Mouse (Mus musculus) heart, postnatal 14 days (tissue): ENCODE measurements at regions not wholly inside any gene's neighbourhood (a gene's known extent, or its start where the extent isn't known, plus 50 kb on each side); places are given as distances from the start of the nearest gene placed in this dataset.

ENCODE experiments used
- DNase-seq, 2 experiments: peaks; one replicate each; pipeline ENCODE4 v3.0.0; 2021 to 2022
- intact Hi-C: fragments of 180-260 bp; cut with DNase I; formaldehyde crosslinking; loops from one replicate; pipeline ENCODE4 v1.15.1; 2025

DNA sequence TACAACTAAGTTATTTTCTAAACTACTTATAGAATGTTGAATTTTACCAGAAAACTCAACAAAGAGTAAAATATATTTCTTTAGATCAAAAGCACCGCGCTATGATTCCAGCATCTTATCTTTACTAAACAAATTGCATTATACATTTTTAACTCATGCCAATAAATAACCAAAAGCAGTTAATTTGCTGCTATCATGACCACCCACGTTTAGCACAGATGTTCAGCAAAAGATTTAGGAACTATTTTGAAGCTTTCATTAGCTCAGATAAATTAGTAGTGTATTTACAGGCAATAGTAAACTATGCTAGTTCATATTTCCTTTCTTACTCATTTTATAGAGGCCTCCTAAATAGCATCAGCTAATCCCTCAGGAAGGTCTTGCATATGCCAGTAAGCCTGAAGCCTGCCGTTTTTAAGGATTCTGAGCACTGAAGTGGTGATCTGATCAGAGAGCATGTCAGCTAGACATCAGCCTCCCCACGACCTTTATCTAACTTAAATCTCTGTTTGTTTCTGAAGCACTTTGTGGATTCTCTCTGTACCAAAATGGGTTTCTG lies 176.3 kb upstream of the Itga4 start:
- intact Hi-C loops: no loop called here
- no peak for DNase-seq

- intact Hi-C loops: loop anchor here (10.0 kb wide), 1 partner anchor 173 kb away; the partner anchor contains the start of gene Itga4
- DNase-seq: no peak
Measured at GRCm38 (mm10) chr2:79081769-79082168, 173.5 kb upstream of the Itga4 start.

- no peak for DNase-seq
- intact Hi-C loops: loop anchor here (10.0 kb wide), 1 partner anchor 169 kb away; the partner anchor contains the start of gene Itga4
Measured at GRCm38 (mm10) chr2:79086280-79086679, 168.9 kb upstream of the Itga4 start.

DNA sequence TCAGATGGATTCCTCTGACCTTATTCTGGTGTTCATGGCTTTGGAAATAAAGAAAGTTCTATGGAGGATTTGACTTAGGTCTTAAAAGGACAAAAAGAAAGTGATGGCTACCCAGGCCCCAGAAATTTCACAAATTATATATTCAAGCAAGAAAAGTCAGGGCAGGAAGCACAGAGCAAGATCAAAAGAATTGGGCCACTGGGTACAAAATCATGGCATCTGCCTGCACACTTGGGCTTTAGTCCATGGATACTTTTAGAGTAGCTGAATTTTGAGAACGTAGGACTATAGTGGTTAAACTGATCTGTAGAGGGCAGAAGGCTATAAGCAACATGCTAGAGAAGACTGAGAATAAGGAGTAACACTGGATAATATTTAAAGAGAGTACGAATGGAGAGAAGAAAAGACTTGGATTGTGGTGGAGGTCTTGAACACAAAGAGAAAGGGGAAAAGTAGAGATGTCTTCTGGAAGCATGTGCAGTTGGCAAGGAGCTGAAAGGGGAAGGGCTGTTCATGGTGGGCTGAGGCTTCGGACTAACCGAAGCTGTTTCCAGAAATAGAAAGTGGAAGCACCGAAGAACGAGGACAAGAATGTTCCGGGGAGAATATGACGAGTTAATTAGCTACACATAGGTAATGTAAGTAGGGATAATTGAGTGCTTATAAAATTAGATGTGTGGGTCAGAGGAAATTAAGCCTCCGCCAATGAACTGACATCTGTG lies 168.2 kb upstream of the Itga4 start:
- intact Hi-C loops: loop anchor here (10.0 kb wide), 1 partner anchor 168 kb away; the partner anchor contains the start of gene Itga4
- peak in 1 of 2 experiments; percentile 7 for DNase-seq

- DNase-seq: peak in 1 of 2 experiments; percentile 3
- intact Hi-C loops: loop anchor here (10.0 kb wide), 1 partner anchor 167 kb away; the partner anchor contains the start of gene Itga4
Measured at GRCm38 (mm10) chr2:79087600-79088205, 167.5 kb upstream of the Itga4 start.

- DNase-seq: no peak
- intact Hi-C loops: no loop called here
Measured at GRCm38 (mm10) chr2:79090273-79090672, 165.0 kb upstream of the Itga4 start.

DNA sequence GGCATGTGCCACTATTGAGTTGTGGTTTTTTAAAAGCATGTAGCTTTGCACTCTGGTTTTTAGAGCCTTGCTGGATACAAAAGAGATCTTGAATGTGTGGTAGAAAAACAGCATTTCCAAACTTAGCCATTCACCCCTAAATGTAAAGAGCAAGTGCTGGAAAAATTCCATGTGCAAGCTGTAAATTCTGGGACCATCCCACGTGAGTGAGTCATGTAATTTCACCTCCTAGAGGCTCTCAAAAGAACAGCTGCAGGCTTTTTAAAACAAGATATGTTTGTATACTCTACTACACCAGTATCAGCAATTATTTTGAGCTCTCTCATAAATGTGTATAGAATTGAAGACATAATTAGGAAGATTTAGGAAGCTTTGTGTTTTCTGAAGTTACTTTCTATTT lies 160.9 kb upstream of the Itga4 start:
- intact Hi-C loops: no loop called here
- DNase-seq: no peak

- no peak for DNase-seq
- intact Hi-C loops: no loop called here
Measured at GRCm38 (mm10) chr2:79096532-79097251, 158.5 kb upstream of the Itga4 start.

GRCm38 (mm10) chr2:79099601-79100000 lies 155.6 kb upstream of the Itga4 start:
- intact Hi-C loops: no loop called here
- no peak for DNase-seq

DNA sequence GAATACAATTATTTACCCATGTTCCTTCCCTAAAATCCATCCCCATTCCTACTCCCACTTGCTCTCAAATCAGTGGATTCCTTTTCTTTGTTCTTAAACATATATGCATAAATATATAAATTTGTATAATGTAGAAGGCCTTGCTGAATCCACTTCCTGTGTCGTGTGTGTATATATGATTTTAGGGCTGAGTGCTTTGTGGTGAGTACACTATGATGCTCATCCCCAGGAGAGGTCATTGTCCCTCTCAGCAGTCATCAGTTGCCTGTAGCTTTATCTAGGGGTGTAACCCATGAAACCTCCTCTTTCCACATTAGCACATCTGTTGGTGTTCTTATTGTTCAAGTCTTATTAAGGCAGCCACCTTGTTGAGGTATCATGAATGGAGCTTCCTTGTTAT lies 143.6 kb upstream of the Itga4 start:
- intact Hi-C loops: no loop called here
- DNase-seq: no peak

- no peak for DNase-seq
- intact Hi-C loops: no loop called here
Measured at GRCm38 (mm10) chr2:79112076-79112475, 143.2 kb upstream of the Itga4 start.

DNA sequence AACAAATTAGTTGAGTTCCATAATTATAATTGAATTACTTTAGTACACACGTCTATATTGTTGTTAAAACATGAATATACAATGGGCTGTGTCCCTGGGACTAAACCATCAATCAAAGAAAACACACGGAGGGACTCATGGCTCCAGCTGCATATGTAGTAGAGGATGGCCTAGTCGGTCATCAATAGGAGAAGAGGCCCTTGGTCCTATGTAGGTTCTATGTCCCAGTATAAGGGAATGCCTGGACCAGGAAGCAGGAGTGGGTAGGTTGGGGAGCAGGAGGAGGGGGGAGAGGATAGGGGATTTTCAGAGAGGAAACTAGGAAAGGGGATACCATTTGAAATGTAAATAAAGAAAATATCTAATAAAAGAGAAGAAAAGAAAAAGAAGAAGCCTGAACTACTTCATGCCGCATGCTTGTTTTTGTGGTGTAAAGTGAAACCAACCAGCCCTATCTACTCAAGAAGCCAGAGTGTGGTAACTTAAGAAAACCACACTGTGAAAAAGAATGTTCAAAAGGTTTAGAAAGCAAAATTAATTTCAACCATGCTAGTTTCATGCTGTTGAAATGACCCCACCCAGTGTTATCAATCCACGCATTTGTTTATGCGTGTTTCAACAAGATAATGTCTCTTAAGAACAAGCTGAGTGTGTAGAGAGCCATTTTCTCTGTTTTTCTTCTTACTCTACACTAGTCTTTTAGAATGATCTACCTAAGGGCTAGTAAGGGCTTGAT lies 134.4 kb upstream of the Itga4 start:
- intact Hi-C loops: no loop called here

DNA sequence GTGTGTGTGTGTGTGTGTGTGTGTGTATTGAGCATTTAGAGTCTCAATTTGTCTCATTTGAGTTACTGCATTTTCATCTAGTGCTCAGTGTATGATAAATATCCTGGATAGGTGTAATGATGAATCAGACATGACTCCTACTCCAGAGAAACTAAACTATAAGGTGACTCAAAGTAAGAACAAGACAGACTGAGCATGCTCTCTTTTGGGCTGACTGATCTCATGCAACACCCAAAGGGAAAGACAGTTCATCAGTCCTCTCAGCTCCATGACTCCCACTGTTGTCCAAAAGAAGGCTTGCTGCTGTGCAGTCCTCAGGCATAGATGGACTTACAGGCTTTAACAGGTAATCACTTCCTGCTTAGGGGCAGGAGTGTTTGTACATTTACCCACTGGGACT lies 132.7 kb upstream of the Itga4 start:
- DNase-seq: no peak
- intact Hi-C loops: no loop called here

More for the DNA sequence above, 134.4 kb upstream of the Itga4 start:
- DNase-seq: no peak

DNA sequence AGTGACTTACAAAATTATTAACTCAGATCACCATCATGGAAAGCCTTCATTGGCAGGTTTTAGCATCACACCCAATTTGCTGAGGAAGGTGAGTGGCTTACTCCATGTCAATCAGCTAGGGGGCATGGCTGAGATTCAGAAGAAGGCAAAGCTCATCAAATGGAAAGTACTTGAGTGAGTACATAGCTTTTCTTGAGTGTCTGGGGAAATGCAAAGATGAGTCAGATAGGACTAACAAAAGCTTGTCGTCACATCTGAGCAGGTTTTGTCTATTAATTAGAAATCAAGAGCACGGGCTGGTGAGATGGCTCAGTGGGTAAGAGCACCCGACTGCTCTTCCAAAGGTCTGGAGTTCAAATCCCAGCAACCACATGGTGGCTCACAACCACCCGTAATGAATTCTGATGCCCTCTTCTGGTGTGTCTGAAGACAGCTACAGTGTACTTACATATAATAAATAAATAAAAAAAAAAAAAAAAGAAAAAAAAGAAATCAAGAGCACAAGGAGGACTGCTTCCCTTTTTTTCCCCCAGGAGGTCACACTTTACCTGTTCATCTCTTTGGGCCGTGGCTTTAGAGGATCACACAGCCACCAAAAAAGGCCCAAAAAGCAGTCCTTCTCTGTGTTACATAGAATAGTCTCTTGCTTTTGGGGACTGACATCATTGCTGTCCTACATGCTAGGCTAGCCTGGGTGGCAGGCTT lies 130.8 kb upstream of the Itga4 start:
- intact Hi-C loops: no loop called here
- no peak for DNase-seq

- no peak for DNase-seq
- intact Hi-C loops: no loop called here
Measured at GRCm38 (mm10) chr2:79126170-79126879, 128.9 kb upstream of the Itga4 start.

DNA sequence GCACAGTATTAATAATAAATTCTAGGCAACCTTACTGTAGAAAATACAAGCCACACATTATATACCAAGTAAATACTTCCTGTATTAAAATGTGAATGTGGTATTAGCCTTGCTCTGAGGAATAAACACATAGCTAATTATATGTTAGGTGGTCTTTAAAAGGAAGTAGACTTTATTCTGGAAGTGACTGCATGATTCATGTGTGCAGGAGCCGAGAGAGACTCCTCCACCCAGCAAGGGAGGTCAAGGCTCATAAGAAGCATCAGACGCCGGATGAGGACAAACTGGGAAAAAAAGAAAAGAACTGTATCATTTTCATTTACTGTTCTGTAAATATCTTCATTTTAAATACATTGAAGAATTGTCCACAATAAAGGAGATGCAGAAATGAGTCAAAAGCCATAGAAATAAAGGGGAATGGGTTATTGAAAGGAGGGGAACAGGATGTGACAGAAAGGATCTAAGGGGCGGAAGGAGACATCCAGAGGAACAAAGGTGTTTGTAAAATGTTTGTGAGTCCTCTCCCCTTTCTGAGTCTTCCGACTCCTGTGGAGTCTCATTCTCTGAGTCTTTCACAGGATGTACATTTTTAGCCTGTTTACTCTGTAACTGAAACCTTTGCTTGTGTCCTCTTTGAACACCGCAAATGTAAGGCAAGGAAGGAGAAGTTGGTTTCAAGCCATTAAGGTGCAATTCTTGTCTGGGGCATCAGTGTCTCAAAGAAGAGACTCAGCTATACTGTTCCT lies 128.1 kb upstream of the Itga4 start:
- intact Hi-C loops: no loop called here
- no peak for DNase-seq

DNA sequence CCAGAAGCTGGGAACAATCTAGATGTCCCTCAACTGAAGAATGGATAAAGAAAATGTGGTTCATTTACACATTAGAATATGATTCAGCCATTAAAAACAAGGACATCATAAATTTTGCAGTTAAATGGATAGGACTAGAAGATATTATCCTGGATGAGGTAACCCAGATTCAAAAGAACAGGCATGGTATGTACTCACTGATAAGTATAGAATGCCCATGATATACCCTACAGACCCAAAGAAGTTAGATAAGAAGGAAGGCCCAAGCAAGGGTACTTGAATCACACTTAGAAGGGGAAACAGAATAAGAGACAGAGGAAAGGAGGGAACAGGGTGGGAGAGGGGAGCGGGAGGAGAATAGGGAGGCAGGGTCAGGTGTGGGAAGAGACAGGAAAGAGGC lies 127.4 kb upstream of the Itga4 start:
- intact Hi-C loops: no loop called here
- DNase-seq: no peak

DNA sequence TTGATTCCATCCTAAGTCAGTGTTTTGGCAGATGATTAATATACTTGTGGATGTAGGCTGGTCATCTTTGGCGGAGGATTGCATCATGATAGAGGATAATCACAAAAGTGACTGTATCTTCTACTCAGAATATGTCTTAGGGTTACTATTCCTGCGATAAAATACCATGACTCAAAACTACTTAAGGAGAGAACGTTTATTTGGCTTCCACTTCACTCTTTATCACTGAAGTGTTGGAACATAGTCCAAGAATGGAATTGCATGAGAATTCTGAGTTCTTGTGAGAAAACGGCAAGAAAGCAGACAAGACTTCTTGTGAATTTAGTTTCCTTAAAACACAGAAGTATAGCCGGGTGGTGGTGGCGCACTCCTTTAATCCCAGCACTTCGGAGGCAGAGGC lies 124.6 kb upstream of the Itga4 start:
- DNase-seq: no peak
- intact Hi-C loops: no loop called here
